In the genomic region with DNA sequence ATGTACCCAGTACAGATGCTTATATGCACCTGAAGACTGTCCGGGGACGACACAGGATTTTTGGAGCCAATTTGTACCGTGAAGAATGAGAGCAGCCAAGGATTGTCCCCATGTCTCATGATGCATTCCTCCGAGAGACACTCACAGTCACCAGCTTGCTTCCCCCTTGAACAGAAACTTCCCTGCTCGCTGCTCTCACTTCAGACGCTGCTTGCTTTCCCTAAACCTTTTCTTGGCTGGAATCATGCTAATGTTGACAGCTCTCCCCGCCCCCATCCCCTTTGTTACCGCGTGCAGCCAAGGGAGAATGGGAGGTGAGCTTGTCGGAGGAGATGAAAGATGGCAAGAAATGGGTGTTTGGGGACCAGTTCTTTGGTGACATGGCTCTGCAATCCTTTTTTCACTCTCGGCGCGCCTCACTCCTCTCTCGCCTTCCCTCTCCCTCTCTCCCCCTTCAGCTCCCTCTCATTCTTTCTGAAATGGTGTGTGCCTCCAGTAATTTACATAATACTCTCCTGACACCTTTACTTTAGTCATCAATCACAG, we compare ENCODE assay signal across 8 mouse cellular contexts.
DNase-seq lines count a peak whose midpoint lies in the region; ATAC-seq and TF ChIP-seq lines count a peak whose summit lies in the region.
"Had no signal": no experiment of that assay in that cellular context is flagged by ENCODE, and none has a peak within 500 bp of the region (broad histone marks: within the 10 kb centered on the region; RNA-seq: fewer than 3 reads in every experiment).

No protein-coding gene starts in this region.

- 11% methylated on average over 14 of the region's 14 CpGs for WGBS in lung, postnatal 0 days
- 3% methylated on average over 14 of the region's 14 CpGs for WGBS in forebrain, embryonic 13.5 days
- WGBS in limb, embryonic 15.5 days = 14% methylated on average over 14 of the region's 14 CpGs

- H3K27me3 ChIP-seq in lung, postnatal 0 days (replicated peaks; ENCODE audit: insufficient read depth, low read length) = no peaks in the 10 kb centered on the region
- no peaks in the 10 kb centered on the region for H3K27me3 ChIP-seq in forebrain, embryonic 13.5 days
- H3K27me3 ChIP-seq in limb, embryonic 15.5 days = no peaks in the 10 kb centered on the region

- no peaks in the 10 kb centered on the region for H3K36me3 ChIP-seq in lung, postnatal 0 days (ENCODE audit: insufficient read depth, low read length)
- no peaks in the 10 kb centered on the region for H3K36me3 ChIP-seq in forebrain, embryonic 13.5 days (ENCODE audit: poor library complexity, severe bottlenecking)
- H3K36me3 ChIP-seq in limb, embryonic 15.5 days = no peaks in the 10 kb centered on the region

- H3K9me3 ChIP-seq in lung, postnatal 0 days (ENCODE audit: low read length) = no peaks in the 10 kb centered on the region
- H3K9me3 ChIP-seq in forebrain, embryonic 13.5 days (replicated peaks) = no peaks in the 10 kb centered on the region
- no peaks in the 10 kb centered on the region for H3K9me3 ChIP-seq in limb, embryonic 15.5 days

- H3K27ac ChIP-seq in lung, postnatal 0 days (ENCODE audit: low read length) = no peak overlapping the region
- H3K27ac ChIP-seq in forebrain, embryonic 13.5 days = peak overlapping the region; percentile 66
- H3K27ac ChIP-seq in limb, embryonic 15.5 days = no peak overlapping the region; the same call in 1 of the 2 replicates

- no peak for TF ChIP-seq CTCF in lung, postnatal 0 days (IDR thresholded peaks at IDR 0.05)

- TF ChIP-seq EP300 in lung, postnatal 0 days (IDR thresholded peaks at IDR 0.05) = no peak

- DNase-seq in lung, postnatal 0 days (ENCODE audit: low spot score) = no peak
- DNase-seq in lung, postnatal 36 days = no peak
- DNase-seq in ovary, postnatal 10 days (ENCODE audit: low spot score) = no peak
- no peak for DNase-seq in adrenal gland, postnatal 14 days
- DNase-seq in cerebellum, adult 11 months = no peak
- DNase-seq: gastrocnemius, postnatal 25 days had no signal

- H3K4me1 ChIP-seq in lung, postnatal 0 days (ENCODE audit: insufficient read depth, low read depth, low read length) = no peaks in the 10 kb centered on the region
- peaks cover 35% of the 10 kb centered on the region for H3K4me1 ChIP-seq in forebrain, embryonic 13.5 days
- peaks cover 12% of the 10 kb centered on the region; the same call in 1 of the 2 replicates for H3K4me1 ChIP-seq in limb, embryonic 15.5 days

- no peak overlapping the region for H3K4me3 ChIP-seq in lung, postnatal 0 days (ENCODE audit: low read depth, low read length)
- peak overlapping the region; percentile 24 for H3K4me3 ChIP-seq in forebrain, embryonic 13.5 days
- H3K4me3 ChIP-seq in limb, embryonic 15.5 days = peak overlapping the region; percentile 20; the same call in 1 of the 2 replicates

- no peak for ATAC-seq in lung, postnatal 0 days
- ATAC-seq in forebrain, embryonic 13.5 days = peak; percentile 72
- ATAC-seq in limb, embryonic 15.5 days (ENCODE audit: insufficient number of reproducible peaks, low FRiP score, low TSS enrichment, low read depth) = no peak

- no peak overlapping the region for H3K9ac ChIP-seq in lung, postnatal 0 days (replicated peaks; ENCODE audit: low read depth)
- H3K9ac ChIP-seq in forebrain, embryonic 13.5 days = peak overlapping the region; percentile 51
- no peak overlapping the region for H3K9ac ChIP-seq in limb, embryonic 15.5 days

- 0 out of 2 replicates have a peak overlapping the region, but pooled peaks have one; percentile 1 for H3K4me2 ChIP-seq in lung, postnatal 0 days (replicated peaks; ENCODE audit: low read depth, low read length)
- peak overlapping the region; percentile 58 for H3K4me2 ChIP-seq in forebrain, embryonic 13.5 days
- H3K4me2 ChIP-seq in limb, embryonic 15.5 days = peak overlapping the region; percentile 40

Comparison
In these comparisons a context has a peak if more than half of its experiments do, and no peak if none do; other contexts are left out.
1. H3K4me2 ChIP-seq: peak in every context shown above with its lines; median percentile 58 in forebrain, embryonic 13.5 days; 40 in limb, embryonic 15.5 days; 1 in lung, postnatal 0 days.